Mouse (Mus musculus) liver, embryonic 14.5 days (tissue): ENCODE data around the gene Gm13283. TPM values are rescaled to one million over a fixed set of nuclear protein-coding genes. Genes with fewer than 3 reads are reported as not detected.

Experiments used
- polyA plus RNA-seq, 2 experiments: library from polyadenylated mRNA; depleted of rRNA in 1 of 2; stranded (reverse) in 1 of 2; unstranded in 1 of 2; fragments of >200 nt; fragmentation: Nextera tagmentation in 1 of 2; extraction: Ambion mirVana in 1 of 2; gene quantifications; 2 replicates each; pipeline versions ENCODE4 v1.2.1 to v1.2.3; 2012 to 2014

The Gm13283 gene
- polyA plus RNA-seq, 2 experiments: 0.15 TPM; not detected in 1

Other genes with a start within 250 kb of the Gm13283 start
Only the 30 nearest of the 32 such genes appear.
- not detected in 2 replicates for gene Ifna14, start 188.3 kb upstream of the Gm13283 start, polyA plus RNA-seq (2012; rRNA removed)
- gene Ifna14, start 188.3 kb upstream of the Gm13283 start, polyA plus RNA-seq (2014; fragmentation: Nextera tagmentation; extraction: Ambion mirVana): not detected in 2 replicates
- gene Ifna9, start 167.7 kb upstream of the Gm13283 start, polyA plus RNA-seq (2012; rRNA removed): not detected in 2 replicates
- not detected in 2 replicates for gene Ifna9, start 167.7 kb upstream of the Gm13283 start, polyA plus RNA-seq (2014; fragmentation: Nextera tagmentation; extraction: Ambion mirVana)
- gene Ifna12, start 156.7 kb upstream of the Gm13283 start, polyA plus RNA-seq (2012; rRNA removed): not detected in 2 replicates
- not detected in 2 replicates for gene Ifna12, start 156.7 kb upstream of the Gm13283 start, polyA plus RNA-seq (2014; fragmentation: Nextera tagmentation; extraction: Ambion mirVana)
- not detected in 2 replicates for gene C87499, start 125.7 kb upstream of the Gm13283 start, polyA plus RNA-seq (2012; rRNA removed)
- gene C87499, start 125.7 kb upstream of the Gm13283 start, polyA plus RNA-seq (2014; fragmentation: Nextera tagmentation; extraction: Ambion mirVana): not detected in 2 replicates
- gene Ifna13, start 115.7 kb upstream of the Gm13283 start, polyA plus RNA-seq (2012; rRNA removed): not detected in 2 replicates
- gene Ifna13, start 115.7 kb upstream of the Gm13283 start, polyA plus RNA-seq (2014; fragmentation: Nextera tagmentation; extraction: Ambion mirVana): not detected in 2 replicates
- not detected in 2 replicates for gene Ifna16, start 83.2 kb upstream of the Gm13283 start, polyA plus RNA-seq (2012; rRNA removed)
- not detected in 2 replicates for gene Ifna16, start 83.2 kb upstream of the Gm13283 start, polyA plus RNA-seq (2014; fragmentation: Nextera tagmentation; extraction: Ambion mirVana)
- gene Ifna2, start 76.2 kb upstream of the Gm13283 start, polyA plus RNA-seq (2012; rRNA removed): not detected in 2 replicates
- gene Ifna2, start 76.2 kb upstream of the Gm13283 start, polyA plus RNA-seq (2014; fragmentation: Nextera tagmentation; extraction: Ambion mirVana): not detected in 2 replicates
- gene Ifnab, start 68.8 kb upstream of the Gm13283 start, polyA plus RNA-seq (2012; rRNA removed): not detected in 2 replicates
- not detected in 2 replicates for gene Ifnab, start 68.8 kb upstream of the Gm13283 start, polyA plus RNA-seq (2014; fragmentation: Nextera tagmentation; extraction: Ambion mirVana)
- 0.08 and 0.13 TPM in 2 replicates for gene Gm26566, start 38.3 kb upstream of the Gm13283 start, polyA plus RNA-seq (2012; rRNA removed)
- 0.24 and 0.43 TPM in 2 replicates for gene Gm26566, start 38.3 kb upstream of the Gm13283 start, polyA plus RNA-seq (2014; fragmentation: Nextera tagmentation; extraction: Ambion mirVana)
- gene Klhl9, start 37.7 kb upstream of the Gm13283 start, polyA plus RNA-seq (2012; rRNA removed): 6.4 and 9.1 TPM in 2 replicates
- gene Klhl9, start 37.7 kb upstream of the Gm13283 start, polyA plus RNA-seq (2014; fragmentation: Nextera tagmentation; extraction: Ambion mirVana): 26.5 and 28.1 TPM in 2 replicates
- gene Gm13271, start 5.3 kb upstream of the Gm13283 start, polyA plus RNA-seq (2012; rRNA removed): not detected in 2 replicates
- not detected in 2 replicates for gene Gm13271, start 5.3 kb upstream of the Gm13283 start, polyA plus RNA-seq (2014; fragmentation: Nextera tagmentation; extraction: Ambion mirVana)
- gene Gm13290, start 13.7 kb downstream of the Gm13283 start, polyA plus RNA-seq (2012; rRNA removed): not detected in 2 replicates
- gene Gm13290, start 13.7 kb downstream of the Gm13283 start, polyA plus RNA-seq (2014; fragmentation: Nextera tagmentation; extraction: Ambion mirVana): 0.14 TPM in 1 of 2 replicates, not detected in the other
- not detected in 2 replicates for gene Gm13289, start 16.8 kb downstream of the Gm13283 start, polyA plus RNA-seq (2012; rRNA removed)
- not detected in 2 replicates for gene Gm13289, start 16.8 kb downstream of the Gm13283 start, polyA plus RNA-seq (2014; fragmentation: Nextera tagmentation; extraction: Ambion mirVana)
- gene Gm13272, start 19.7 kb downstream of the Gm13283 start, polyA plus RNA-seq (2012; rRNA removed): not detected in 2 replicates
- gene Gm13272, start 19.7 kb downstream of the Gm13283 start, polyA plus RNA-seq (2014; fragmentation: Nextera tagmentation; extraction: Ambion mirVana): not detected in 2 replicates
- gene Ifnz, start 22.0 kb downstream of the Gm13283 start, polyA plus RNA-seq (2012; rRNA removed): not detected in 2 replicates
- gene Ifnz, start 22.0 kb downstream of the Gm13283 start, polyA plus RNA-seq (2014; fragmentation: Nextera tagmentation; extraction: Ambion mirVana): not detected in 2 replicates
- gene Gm13276, start 25.6 kb downstream of the Gm13283 start, polyA plus RNA-seq (2012; rRNA removed): not detected in 2 replicates
- gene Gm13276, start 25.6 kb downstream of the Gm13283 start, polyA plus RNA-seq (2014; fragmentation: Nextera tagmentation; extraction: Ambion mirVana): not detected in 2 replicates
- not detected in 2 replicates for gene Gm13277, start 28.5 kb downstream of the Gm13283 start, polyA plus RNA-seq (2012; rRNA removed)
- not detected in 2 replicates for gene Gm13277, start 28.5 kb downstream of the Gm13283 start, polyA plus RNA-seq (2014; fragmentation: Nextera tagmentation; extraction: Ambion mirVana)
- gene Gm13278, start 31.4 kb downstream of the Gm13283 start, polyA plus RNA-seq (2012; rRNA removed): not detected in 2 replicates
- gene Gm13278, start 31.4 kb downstream of the Gm13283 start, polyA plus RNA-seq (2014; fragmentation: Nextera tagmentation; extraction: Ambion mirVana): not detected in 2 replicates
- not detected in 2 replicates for gene Gm13275, start 34.4 kb downstream of the Gm13283 start, polyA plus RNA-seq (2012; rRNA removed)
- not detected in 2 replicates for gene Gm13275, start 34.4 kb downstream of the Gm13283 start, polyA plus RNA-seq (2014; fragmentation: Nextera tagmentation; extraction: Ambion mirVana)
- not detected in 2 replicates for gene Gm13279, start 37.3 kb downstream of the Gm13283 start, polyA plus RNA-seq (2012; rRNA removed)
- gene Gm13279, start 37.3 kb downstream of the Gm13283 start, polyA plus RNA-seq (2014; fragmentation: Nextera tagmentation; extraction: Ambion mirVana): not detected in 2 replicates
- not detected in 2 replicates for gene Gm13285, start 39.5 kb downstream of the Gm13283 start, polyA plus RNA-seq (2012; rRNA removed)
- gene Gm13285, start 39.5 kb downstream of the Gm13283 start, polyA plus RNA-seq (2014; fragmentation: Nextera tagmentation; extraction: Ambion mirVana): 0.14 TPM in 1 of 2 replicates, not detected in the other
- gene Gm13287, start 43.1 kb downstream of the Gm13283 start, polyA plus RNA-seq (2012; rRNA removed): not detected in 2 replicates
- gene Gm13287, start 43.1 kb downstream of the Gm13283 start, polyA plus RNA-seq (2014; fragmentation: Nextera tagmentation; extraction: Ambion mirVana): not detected in 2 replicates
- not detected in 2 replicates for gene Gm13288, start 45.4 kb downstream of the Gm13283 start, polyA plus RNA-seq (2012; rRNA removed)
- not detected in 2 replicates for gene Gm13288, start 45.4 kb downstream of the Gm13283 start, polyA plus RNA-seq (2014; fragmentation: Nextera tagmentation; extraction: Ambion mirVana)
- not detected in 2 replicates for gene Ifna7, start 56.1 kb downstream of the Gm13283 start, polyA plus RNA-seq (2012; rRNA removed)
- gene Ifna7, start 56.1 kb downstream of the Gm13283 start, polyA plus RNA-seq (2014; fragmentation: Nextera tagmentation; extraction: Ambion mirVana): not detected in 2 replicates
- not detected in 2 replicates for gene Ifna11, start 59.8 kb downstream of the Gm13283 start, polyA plus RNA-seq (2012; rRNA removed)
- not detected in 2 replicates for gene Ifna11, start 59.8 kb downstream of the Gm13283 start, polyA plus RNA-seq (2014; fragmentation: Nextera tagmentation; extraction: Ambion mirVana)
- not detected in 2 replicates for gene Ifna6, start 67.3 kb downstream of the Gm13283 start, polyA plus RNA-seq (2012; rRNA removed)
- not detected in 2 replicates for gene Ifna6, start 67.3 kb downstream of the Gm13283 start, polyA plus RNA-seq (2014; fragmentation: Nextera tagmentation; extraction: Ambion mirVana)
- gene Ifna5, start 75.4 kb downstream of the Gm13283 start, polyA plus RNA-seq (2012; rRNA removed): not detected in 2 replicates
- gene Ifna5, start 75.4 kb downstream of the Gm13283 start, polyA plus RNA-seq (2014; fragmentation: Nextera tagmentation; extraction: Ambion mirVana): not detected in 2 replicates
- gene Ifna4, start 81.7 kb downstream of the Gm13283 start, polyA plus RNA-seq (2012; rRNA removed): not detected in 2 replicates
- not detected in 2 replicates for gene Ifna4, start 81.7 kb downstream of the Gm13283 start, polyA plus RNA-seq (2014; fragmentation: Nextera tagmentation; extraction: Ambion mirVana)
- not detected in 2 replicates for gene Ifna1, start 90.0 kb downstream of the Gm13283 start, polyA plus RNA-seq (2012; rRNA removed)
- gene Ifna1, start 90.0 kb downstream of the Gm13283 start, polyA plus RNA-seq (2014; fragmentation: Nextera tagmentation; extraction: Ambion mirVana): not detected in 2 replicates
- not detected in 2 replicates for gene Ifne, start 120.1 kb downstream of the Gm13283 start, polyA plus RNA-seq (2012; rRNA removed)
- not detected in 2 replicates for gene Ifne, start 120.1 kb downstream of the Gm13283 start, polyA plus RNA-seq (2014; fragmentation: Nextera tagmentation; extraction: Ambion mirVana)